Mouse (Mus musculus) liver, adult 2 months (tissue): Measurements from ENCODE around the gene Foxo1.

ENCODE experiments used
- CTCF ChIP-seq: fragments of 200-500 bp; IDR thresholded peaks from 2 replicates; pipeline ENCODE4 v1.5.1; 2011; ENCODE audit warnings: low read depth, low read length, control low read depth
- POLR2A ChIP-seq: fragments of 200-500 bp; IDR thresholded peaks from 2 replicates; pipeline ENCODE4 v1.6.1; 2011; ENCODE audit warnings: low read length, control low read depth; ENCODE audit not compliant: insufficient read depth; ENCODE audit errors: extremely low read depth

- TF ChIP-seq POLR2A = no peak
- TF ChIP-seq CTCF = no peak
These were observed 31.2 kb downstream of the Foxo1 start for GRCm38 (mm10) chr3:52299376-52299775.
